ENCODE assay signal across 16 mouse cellular contexts in the genomic region with DNA sequence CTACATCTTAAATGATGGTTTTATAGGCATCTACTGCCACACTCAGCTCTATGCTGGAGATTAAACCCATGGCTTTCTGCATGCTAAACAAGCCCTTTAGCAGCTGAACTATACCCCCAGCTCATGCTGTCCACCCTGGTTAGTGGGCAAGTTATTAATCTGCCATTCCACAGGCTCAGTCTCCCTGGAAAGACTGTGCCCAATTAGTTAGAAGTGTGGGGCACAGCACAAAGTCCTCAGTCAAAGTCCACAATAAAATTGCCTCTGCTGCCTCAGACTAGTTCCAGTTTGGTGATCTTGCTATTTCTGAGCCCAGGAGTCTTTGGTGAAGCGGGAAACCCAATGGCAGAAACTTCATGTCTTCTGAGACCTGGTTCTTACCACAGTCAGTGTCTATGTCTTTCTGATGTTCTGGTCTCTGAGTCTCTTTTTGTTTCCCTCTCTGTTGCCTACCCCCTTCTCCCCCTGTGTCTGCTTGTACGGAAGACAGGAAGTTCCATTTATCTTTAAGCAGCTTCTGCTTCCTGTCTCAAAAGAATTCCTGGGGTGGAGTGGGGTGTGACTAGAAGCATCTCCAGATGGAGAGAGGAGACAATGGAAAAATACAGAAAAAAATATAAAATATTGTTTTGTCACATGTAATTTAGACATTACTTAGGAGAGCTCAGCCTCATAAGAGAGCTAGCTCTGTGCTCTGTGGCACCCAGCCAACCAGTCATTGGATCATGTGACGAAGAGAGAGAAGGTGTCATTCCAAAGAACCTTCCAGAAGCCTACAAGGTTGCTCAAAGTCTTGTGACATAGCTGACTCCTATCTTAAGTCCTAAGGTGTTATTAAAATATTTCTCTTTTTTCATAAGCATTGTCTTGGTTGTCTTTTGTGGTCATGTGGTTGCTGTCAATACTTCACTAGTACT.
DNase-seq lines count a peak whose midpoint lies in the region; ATAC-seq and TF ChIP-seq lines count a peak whose summit lies in the region.
"Had no signal": no experiment of that assay in that cellular context is flagged by ENCODE, and none has a peak within 500 bp of the region (broad histone marks: within the 10 kb centered on the region; RNA-seq: fewer than 3 reads in every experiment).

No protein-coding gene starts in this region.

- H3K9me3 ChIP-seq in kidney, postnatal 0 days (replicated peaks; ENCODE audit: low read length) = no peaks in the 10 kb centered on the region
- H3K9me3 ChIP-seq: forebrain, embryonic 12.5 days; hindbrain, embryonic 15.5 days; limb, embryonic 15.5 days; stomach, embryonic 15.5 days had no signal

- no peaks in the 10 kb centered on the region for H3K27me3 ChIP-seq in liver, adult 2 months (ENCODE audit: control insufficient read depth, insufficient read depth, low read length)
- H3K27me3 ChIP-seq in kidney, postnatal 0 days (ENCODE audit: insufficient read depth, low read length) = no peaks in the 10 kb centered on the region
- H3K27me3 ChIP-seq: CH12.LX; forebrain, embryonic 12.5 days; hindbrain, embryonic 15.5 days; limb, embryonic 15.5 days; stomach, embryonic 15.5 days had no signal

- H3K27ac ChIP-seq in liver, adult 2 months (replicated peaks; ENCODE audit: insufficient read depth, low read depth, low read length) = no peak overlapping the region
- H3K27ac ChIP-seq in kidney, postnatal 0 days = peak overlapping the region; percentile 68
- H3K27ac ChIP-seq: forebrain, embryonic 12.5 days; hindbrain, embryonic 15.5 days; limb, embryonic 15.5 days; stomach, embryonic 15.5 days had no signal

- peaks cover 4% of the 10 kb centered on the region for H3K4me1 ChIP-seq in liver, adult 2 months (ENCODE audit: control insufficient read depth, insufficient read depth, low read length)
- no peaks in the 10 kb centered on the region for H3K4me1 ChIP-seq in kidney, postnatal 0 days (replicated peaks; ENCODE audit: insufficient read depth, low read length)
- H3K4me1 ChIP-seq: forebrain, embryonic 12.5 days; hindbrain, embryonic 15.5 days; stomach, embryonic 15.5 days had no signal

- no peak overlapping the region for H3K4me2 ChIP-seq in kidney, postnatal 0 days (ENCODE audit: low read length)
- H3K4me2 ChIP-seq: forebrain, embryonic 12.5 days; hindbrain, embryonic 15.5 days; limb, embryonic 15.5 days; stomach, embryonic 15.5 days had no signal

- H3K36me3 ChIP-seq in liver, adult 2 months (ENCODE audit: control insufficient read depth, insufficient read depth, low read length) = no peaks in the 10 kb centered on the region
- H3K36me3 ChIP-seq in kidney, postnatal 0 days (ENCODE audit: insufficient read depth, low read length) = no peaks in the 10 kb centered on the region
- H3K36me3 ChIP-seq: forebrain, embryonic 12.5 days; hindbrain, embryonic 15.5 days; limb, embryonic 15.5 days; stomach, embryonic 15.5 days had no signal

- no peaks in the 10 kb centered on the region for H3K79me2 ChIP-seq in liver, adult 2 months (ENCODE audit: control insufficient read depth, insufficient read depth, low read length)

- no peak for TF ChIP-seq POLR2A in liver, adult 2 months (IDR thresholded peaks at IDR 0.05; ENCODE audit: extremely low read depth, insufficient read depth, low read length)

- peak; percentile 73 for DNase-seq in liver, adult 2 months (ENCODE audit: extremely low read depth, low read depth, low spot score)
- DNase-seq in liver (no peak), MN1 (ENCODE audit: low spot score) (no peak)
- DNase-seq in kidney, postnatal 0 days (ENCODE audit: low spot score) = peak; percentile 29
- no peak for DNase-seq in heart, adult 9 months (ENCODE audit: low spot score in 2 of 2)
- DNase-seq: cerebellum, postnatal 36 days; midbrain, embryonic 14.5 days; thymus, postnatal 14 days had no signal

- peak; percentile 83 for ATAC-seq in common myeloid progenitor, adult 5-6 weeks (replicated peaks; ENCODE audit: low read depth, poor library complexity, severe bottlenecking)
- ATAC-seq in kidney, postnatal 0 days (replicated peaks; ENCODE audit: low FRiP score, low read depth) = peak; percentile 90
- peak; percentile 56 for ATAC-seq in megakaryocyte progenitor cell, adult 5-6 weeks (replicated peaks; ENCODE audit: poor library complexity)
- ATAC-seq in monocyte, adult 5-6 weeks (replicated peaks; ENCODE audit: insufficient number of reproducible peaks, low FRiP score, low TSS enrichment, poor library complexity, severe bottlenecking) = no peak

- 76% methylated on average over 3 of the region's 3 CpGs for WGBS in liver, adult 2 months
- 70% methylated on average over 3 of the region's 3 CpGs for WGBS in kidney, postnatal 0 days

- H3K4me3 ChIP-seq in liver, adult 2 months (ENCODE audit: insufficient read depth, low read depth, low read length) = no peak overlapping the region
- no peak overlapping the region for H3K4me3 ChIP-seq in kidney, postnatal 0 days (replicated peaks; ENCODE audit: low read depth, low read length)
- H3K4me3 ChIP-seq: forebrain, embryonic 12.5 days; hindbrain, embryonic 15.5 days; limb, embryonic 15.5 days; stomach, embryonic 15.5 days had no signal

- TF ChIP-seq CTCF in liver, adult 2 months (IDR thresholded peaks at IDR 0.05; ENCODE audit: low read depth, low read length) = no peak
- no peak for TF ChIP-seq CTCF in kidney, postnatal 0 days (IDR thresholded peaks at IDR 0.05; ENCODE audit: low read depth)

- no peak overlapping the region for H3K9ac ChIP-seq in liver, adult 2 months (ENCODE audit: low read depth, low read length)
- H3K9ac ChIP-seq in kidney, postnatal 0 days (ENCODE audit: low read depth, low read length) = no peak overlapping the region
- H3K9ac ChIP-seq: forebrain, embryonic 12.5 days; hindbrain, embryonic 15.5 days; limb, embryonic 15.5 days; stomach, embryonic 15.5 days had no signal

Comparison
In these comparisons a context has a peak if more than half of its experiments do, and no peak if none do; other contexts are left out.
1. DNase-seq: peak in liver, adult 2 months (single experiment) and kidney, postnatal 0 days (single experiment); none in liver (single experiment), MN1 (single experiment) and heart, adult 9 months (0 of 2).